Mouse (Mus musculus) bone marrow macrophage, adult 2 months (primary cell): ENCODE data around the gene Fgfr2.

Source experiments
- CTCF ChIP-seq: IDR thresholded peaks from 2 replicates; pipeline ENCODE4 v1.5.1; 2012; ENCODE audit warnings: low read depth, mild to moderate bottlenecking, low read length, moderate library complexity
- POLR2A ChIP-seq: IDR thresholded peaks from 2 replicates; pipeline ENCODE4 v1.6.1; 2012; ENCODE audit warnings: mild to moderate bottlenecking, low read depth, low read length, borderline replicate concordance

DNA sequence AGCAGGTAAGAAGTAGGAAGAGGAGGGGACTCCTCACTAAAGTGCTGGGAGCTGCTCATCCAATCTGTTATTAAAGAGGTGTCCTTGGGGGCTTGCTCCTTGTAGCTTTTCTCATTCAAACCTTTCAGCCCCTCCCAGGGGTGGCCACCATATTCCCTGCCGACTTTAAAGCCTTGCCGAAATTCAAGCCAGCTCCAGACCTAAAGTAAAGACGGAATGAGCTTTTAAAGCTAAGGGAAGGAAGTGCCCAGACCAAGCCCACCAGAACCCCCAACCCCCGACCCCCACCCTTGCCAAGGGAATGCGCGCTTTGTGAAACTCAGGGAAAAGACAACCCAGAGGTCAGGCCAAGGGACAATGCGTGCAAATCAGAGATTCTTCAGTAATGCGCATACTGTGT lies 522.2 kb downstream of the Fgfr2 start:
- TF ChIP-seq CTCF (no peak), POLR2A (no peak)
